Mouse (Mus musculus) stomach, postnatal 0 days (tissue): ENCODE measurements around the gene Olfr465-ps1. TPM values are rescaled to one million over a fixed set of nuclear protein-coding genes. Genes with fewer than 3 reads are reported as not detected.

Source experiments
- ATAC-seq: fragments of 200-750 bp; cut with Nextera tagmentation; 2 replicates; pipeline ENCODE4 v1.8.0; 2017; ENCODE audit not compliant: low FRiP score, low TSS enrichment
- DNase-seq: peaks from one replicate; pipeline ENCODE4 v3.0.0-alpha.2; 2016; ENCODE audit warnings: low spot score
- H3K27ac ChIP-seq: fragments of 300-500 bp; sonication (generic); replicated peaks from 2 replicates; pipeline ENCODE4 v1.5.1; 2014; ENCODE audit warnings: mild to moderate bottlenecking, control low read depth
- H3K27me3 ChIP-seq: fragments of 300-500 bp; sonication (generic); 2 replicates; pipeline ENCODE4 v1.6.1; 2014; ENCODE audit warnings: low read length; ENCODE audit not compliant: control insufficient read depth, insufficient read depth
- H3K36me3 ChIP-seq: fragments of 300-500 bp; sonication (generic); 2 replicates; pipeline ENCODE4 v1.6.1; 2014; ENCODE audit warnings: low read length, mixed read lengths; ENCODE audit not compliant: control insufficient read depth, insufficient read depth
- H3K4me1 ChIP-seq: fragments of 300-500 bp; sonication (generic); replicated peaks from 2 replicates; pipeline ENCODE4 v1.6.1; 2014; ENCODE audit warnings: antibody characterized with exemption; ENCODE audit not compliant: control insufficient read depth, insufficient read depth
- H3K4me2 ChIP-seq: fragments of 300-500 bp; sonication (generic); replicated peaks from 2 replicates; pipeline ENCODE4 v1.6.1; 2014; ENCODE audit warnings: low read depth, mild to moderate bottlenecking, control low read depth, moderate library complexity
- H3K4me3 ChIP-seq: fragments of 300-500 bp; sonication (generic); 2 replicates; pipeline ENCODE4 v1.5.1; 2014; ENCODE audit warnings: low read depth, low read length, control low read depth
- H3K9ac ChIP-seq: fragments of 300-500 bp; sonication (generic); 2 replicates; pipeline ENCODE4 v1.6.1; 2014; ENCODE audit warnings: mild to moderate bottlenecking, low read length, control low read depth, mixed read lengths
- H3K9me3 ChIP-seq: fragments of 300-500 bp; sonication (generic); 2 replicates; pipeline ENCODE4 v1.6.1; 2016; ENCODE audit warnings: low read length; ENCODE audit not compliant: control insufficient read depth
- CTCF ChIP-seq: IDR thresholded peaks from 2 replicates; pipeline ENCODE4 v1.5.1; 2016; ENCODE audit warnings: antibody characterized with exemption, low read depth, mild to moderate bottlenecking, moderate library complexity
- EP300 ChIP-seq: optimal IDR thresholded peaks from 2 replicates; pipeline ENCODE3; 2016; ENCODE audit warnings: antibody characterized with exemption
- WGBS: fragments of 180-500 bp; shearing (Covaris S2); extraction: QIAGEN DNeasy Blood & Tissue Kit; methylation state at CpG from one replicate; pipeline ENCODE4 v1.1.7; 2014; 5-methylcytosine and 5-hydroxymethylcytosine counted together
- polyA plus RNA-seq: library from polyadenylated mRNA; unstranded; fragments of >200 nt; fragmentation: Nextera tagmentation; extraction: Ambion mirVana; gene quantifications from 2 replicates; pipeline ENCODE4 v1.2.1, GENCODE M21; 2015

The Olfr465-ps1 gene
- polyA plus RNA-seq, 1 experiment from 2014 or later = not detected

DNA sequence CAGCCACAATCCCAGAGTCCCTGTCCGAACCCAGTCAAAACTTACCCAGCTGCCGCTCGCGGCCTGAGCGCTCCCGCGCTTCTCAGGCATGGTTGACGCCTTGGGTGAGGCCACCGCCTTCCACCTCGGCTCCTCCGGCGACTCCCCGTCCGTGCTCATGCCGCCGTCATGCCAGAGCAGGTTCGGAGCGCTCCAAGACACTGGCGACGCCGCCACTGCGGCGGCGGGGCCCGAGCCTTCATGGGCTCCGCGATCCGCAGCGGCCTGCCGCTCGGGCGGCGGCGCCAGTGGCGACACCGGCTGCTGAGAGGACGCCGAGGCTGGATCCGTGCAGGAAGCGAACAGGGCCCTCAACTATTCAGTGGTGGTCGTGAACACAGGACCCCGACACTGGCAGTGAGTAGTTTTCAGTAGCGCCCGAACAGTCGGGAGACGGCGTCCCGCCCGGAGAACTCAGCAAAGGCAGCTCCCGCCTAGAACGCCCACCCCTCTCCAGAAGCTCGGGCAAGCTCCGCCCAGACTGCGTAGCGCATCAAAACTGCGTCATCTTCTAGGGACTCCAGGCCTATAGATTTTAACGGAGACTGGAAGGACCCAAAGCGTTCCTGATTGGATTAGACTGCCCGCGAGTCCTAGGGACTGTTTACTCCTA, 25.3 kb upstream of the Olfr465-ps1 start, which contains the start of gene Mfsd14b:
Gene Mfsd14b, minus strand, starts transcription at position 517 of the 652 bp plus-strand sequence.
- under 1% methylated on average over 60 of the region's 60 CpGs for WGBS
- H3K27me3 ChIP-seq = no peaks in the 10 kb centered on the region
- ATAC-seq (peak; percentile 100), DNase-seq (peak; percentile 93)
- no peaks in the 10 kb centered on the region for H3K9me3 ChIP-seq
- no peaks in the 10 kb centered on the region for H3K4me1 ChIP-seq
- peak within 1 kb of the TSS; percentile 90 for H3K9ac ChIP-seq
- peak within 1 kb of the TSS; percentile 91 for H3K4me3 ChIP-seq
- peak within 1 kb of the TSS; percentile 68 for H3K4me2 ChIP-seq
- TF ChIP-seq CTCF = no peak
- no peak for TF ChIP-seq EP300
- H3K36me3 ChIP-seq = no peaks in the 10 kb centered on the region
- H3K27ac ChIP-seq = peak within 1 kb of the TSS; percentile 96

DNA sequence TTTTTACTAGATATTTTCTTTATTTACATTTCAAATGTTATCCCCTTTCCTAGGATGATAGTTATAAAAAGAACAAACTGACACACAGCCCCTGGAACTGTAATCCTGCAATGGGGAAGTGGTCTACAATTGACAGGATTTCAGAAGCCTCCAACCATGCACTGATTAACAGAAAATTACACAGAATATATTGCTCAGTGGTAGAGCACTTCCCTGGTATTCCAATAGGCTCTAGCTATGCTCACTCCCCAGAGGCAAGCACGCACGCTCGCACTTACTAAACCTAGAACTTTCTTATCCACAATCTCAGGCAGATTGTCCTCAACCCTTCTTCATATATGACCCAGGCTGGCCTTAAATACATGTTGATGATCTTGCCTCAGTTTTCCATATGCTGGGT, 24.6 kb upstream of the Olfr465-ps1 start:
- H3K9ac ChIP-seq = peak overlapping the region; percentile 90
- peak overlapping the region; percentile 68 for H3K4me2 ChIP-seq
- ATAC-seq (peak; percentile 63), DNase-seq (peak; percentile 14)
- H3K36me3 ChIP-seq = no peaks in the 10 kb centered on the region
- no peaks in the 10 kb centered on the region for H3K9me3 ChIP-seq
- WGBS = 55% methylated on average over 3 of the region's 3 CpGs
- peak overlapping the region; percentile 91 for H3K4me3 ChIP-seq
- no peaks in the 10 kb centered on the region for H3K4me1 ChIP-seq
- H3K27ac ChIP-seq = peak overlapping the region; percentile 96
- TF ChIP-seq EP300 = no peak
- no peak for TF ChIP-seq CTCF
- H3K27me3 ChIP-seq = no peaks in the 10 kb centered on the region

DNA sequence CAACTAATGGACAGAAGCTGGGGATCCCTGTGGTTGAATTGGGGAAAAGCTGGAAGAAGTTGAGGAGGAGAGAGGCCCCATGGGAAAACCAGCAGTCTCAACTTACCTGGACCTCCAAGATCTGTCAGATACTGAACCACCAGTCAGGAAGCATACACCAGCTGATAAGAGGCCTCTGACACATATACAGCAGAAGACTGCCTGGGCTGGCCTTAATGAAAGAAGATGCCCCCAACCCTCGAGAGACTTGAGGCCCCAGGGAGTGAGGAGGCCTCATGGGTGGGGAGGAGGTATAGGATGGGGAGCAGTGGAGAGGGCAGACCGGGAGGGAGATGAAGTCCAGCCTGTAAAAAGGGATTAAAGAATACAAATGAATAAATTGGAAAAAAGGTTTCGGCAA, 16.9 kb upstream of the Olfr465-ps1 start:
- no peak for TF ChIP-seq CTCF
- no peak for TF ChIP-seq EP300
- WGBS = 57% methylated on average over 3 of the region's 3 CpGs
- no peaks in the 10 kb centered on the region for H3K27me3 ChIP-seq
- H3K4me3 ChIP-seq = no peak overlapping the region
- no peaks in the 10 kb centered on the region for H3K36me3 ChIP-seq
- H3K4me1 ChIP-seq = no peaks in the 10 kb centered on the region
- DNase-seq (no peak), ATAC-seq (no peak)
- H3K27ac ChIP-seq = no peak overlapping the region
- H3K9ac ChIP-seq = no peak overlapping the region
- no peaks in the 10 kb centered on the region for H3K9me3 ChIP-seq
- H3K4me2 ChIP-seq = no peak overlapping the region

DNA sequence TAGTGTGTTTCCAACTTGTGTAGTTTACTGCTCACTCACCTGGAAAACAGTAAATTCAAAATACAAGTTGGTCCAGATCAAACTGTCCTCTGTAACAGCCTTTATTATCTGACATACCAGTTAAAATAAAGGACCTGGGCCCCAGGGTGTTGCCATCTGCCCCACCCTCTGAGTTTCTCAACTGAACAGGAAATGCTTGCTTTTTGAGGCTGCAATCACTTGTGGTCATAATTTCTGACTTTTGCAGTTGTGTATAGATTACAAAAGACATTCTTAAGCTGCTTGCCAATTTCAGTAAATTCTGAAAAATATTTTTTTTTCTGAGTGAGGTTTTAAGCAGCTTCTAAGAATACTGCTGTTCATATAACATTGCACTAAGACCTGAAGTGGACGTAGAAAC, 15.8 kb upstream of the Olfr465-ps1 start:
- H3K9ac ChIP-seq = no peak overlapping the region
- H3K27ac ChIP-seq = no peak overlapping the region
- no peaks in the 10 kb centered on the region for H3K27me3 ChIP-seq
- DNase-seq = no peak
- WGBS = 74% methylated on average over 1 of the region's 1 CpGs
- H3K4me3 ChIP-seq = no peak overlapping the region
- H3K9me3 ChIP-seq = no peaks in the 10 kb centered on the region
- no peak overlapping the region for H3K4me2 ChIP-seq
- ATAC-seq = no peak
- H3K36me3 ChIP-seq = no peaks in the 10 kb centered on the region
- no peak for TF ChIP-seq CTCF
- no peak for TF ChIP-seq EP300
- no peaks in the 10 kb centered on the region for H3K4me1 ChIP-seq

DNA sequence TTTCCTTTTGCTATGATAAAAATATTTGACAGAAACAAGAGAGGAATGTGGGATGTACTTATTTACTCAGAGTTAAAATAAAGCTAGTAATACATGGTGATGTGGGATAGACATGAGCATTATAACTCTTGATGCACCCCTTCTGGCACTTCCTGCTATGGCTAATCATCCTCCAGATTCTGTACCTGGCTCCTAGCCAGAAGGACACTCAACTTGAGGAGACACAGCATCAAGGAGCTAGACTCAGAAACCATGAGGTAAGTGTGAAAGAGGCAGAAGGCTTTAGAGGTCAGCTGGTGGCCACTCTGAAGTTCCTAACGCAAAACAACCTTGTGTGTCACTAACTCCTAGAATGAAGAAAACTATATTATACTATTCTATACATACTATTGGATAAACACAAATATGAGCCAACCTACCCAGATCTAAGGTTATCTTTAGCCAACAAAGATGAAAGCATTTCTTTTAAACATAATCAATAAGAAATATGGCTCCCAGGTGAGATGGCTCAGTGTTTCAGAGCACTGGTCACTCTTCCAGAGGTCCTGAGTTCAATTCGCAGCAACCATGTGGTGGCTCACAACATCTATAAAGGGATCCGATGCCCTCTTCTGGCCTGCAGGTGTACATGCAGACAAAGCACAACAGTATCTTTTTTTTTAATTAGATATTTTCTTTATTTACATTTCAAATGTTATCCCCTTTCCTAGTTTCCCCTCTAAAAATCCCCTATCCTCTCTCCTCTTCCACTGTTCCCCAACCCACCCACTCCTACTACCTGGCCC, 10.6 kb upstream of the Olfr465-ps1 start:
- TF ChIP-seq EP300 (no peak), CTCF (peak; percentile 44)
- no peaks in the 10 kb centered on the region for H3K4me1 ChIP-seq
- no peak overlapping the region for H3K4me3 ChIP-seq
- H3K9ac ChIP-seq = no peak overlapping the region
- H3K9me3 ChIP-seq = no peaks in the 10 kb centered on the region
- no peaks in the 10 kb centered on the region for H3K36me3 ChIP-seq
- no peak overlapping the region for H3K27ac ChIP-seq
- no peaks in the 10 kb centered on the region for H3K27me3 ChIP-seq
- WGBS = 60% methylated on average over 3 of the region's 3 CpGs
- ATAC-seq (no peak), DNase-seq (no peak)
- H3K4me2 ChIP-seq = no peak overlapping the region

DNA sequence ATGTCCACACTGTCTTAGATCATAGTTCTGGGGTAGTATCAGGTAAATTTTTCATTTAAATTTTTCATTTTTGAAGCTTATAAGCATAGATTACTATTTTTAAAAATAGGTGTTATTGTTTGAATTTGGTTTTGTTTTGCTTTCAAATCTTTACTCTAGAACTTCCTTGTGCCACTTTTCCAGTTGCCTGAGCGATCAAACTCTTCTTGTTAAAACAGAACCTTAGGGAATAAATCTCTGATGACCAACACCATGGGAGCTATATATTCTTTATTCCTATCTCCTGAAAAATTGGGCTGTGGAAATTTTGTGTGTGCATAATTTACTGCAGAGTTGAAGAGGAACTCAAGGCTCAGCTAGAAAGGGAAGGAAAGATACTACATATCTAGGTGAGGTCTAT, 12.1 kb downstream of the Olfr465-ps1 start, which contains the start of gene Olfr466:
Gene Olfr466, plus strand, starts transcription at position 301 of the 400 bp plus-strand sequence.
- no peaks in the 10 kb centered on the region for H3K9me3 ChIP-seq
- no peaks in the 10 kb centered on the region for H3K36me3 ChIP-seq
- no peaks in the 10 kb centered on the region for H3K27me3 ChIP-seq
- H3K4me2 ChIP-seq = no peak within 1 kb of the TSS
- H3K4me1 ChIP-seq = no peaks in the 10 kb centered on the region
- H3K27ac ChIP-seq = no peak within 1 kb of the TSS
- no peak within 1 kb of the TSS for H3K4me3 ChIP-seq
- TF ChIP-seq CTCF (no peak), EP300 (no peak)
- DNase-seq (no peak), ATAC-seq (no peak)
- 57% methylated on average over 1 of the region's 1 CpGs for WGBS
- no peak within 1 kb of the TSS for H3K9ac ChIP-seq
